Mouse (Mus musculus): ENCODE measurements around the gene Atxn1. TPM values are rescaled to one million over a fixed set of nuclear protein-coding genes. Genes with fewer than 3 reads are reported as not detected.

The Atxn1 gene
- polyA plus RNA-seq, 1 experiment from 2014 or later: 8.1 TPM

GRCm38 (mm10) chr13:45786409-45786808 lies 178.4 kb downstream of the Atxn1 start:
- Histone ChIP-seq H3K4me2 (no peak overlapping the region), H3K27me3 (no peaks in the 10 kb centered on the region), H3K27ac (no peak overlapping the region), H3K36me3 (no peaks in the 10 kb centered on the region), H3K4me1 (replicated peaks) (peaks cover 9% of the 10 kb centered on the region), H3K9ac (no peak overlapping the region), H3K9me3 (replicated peaks) (no peaks in the 10 kb centered on the region), H3K4me3 (no peak overlapping the region)
- ATAC-seq (replicated peaks; ENCODE audit: insufficient number of reproducible peaks, insufficient read depth, low FRiP score, low read depth): peak; percentile 31; the same call in 1 of the 2 replicates
- 72% methylated on average over 7 of the region's 7 CpGs for WGBS

GRCm38 (mm10) chr13:45783681-45784080 lies 181.1 kb downstream of the Atxn1 start:
- Histone ChIP-seq H3K27ac (no peak overlapping the region; the same call in 1 of the 2 replicates), H3K27me3 (no peaks in the 10 kb centered on the region), H3K9ac (no peak overlapping the region), H3K36me3 (no peaks in the 10 kb centered on the region), H3K4me1 (replicated peaks) (peaks cover 9% of the 10 kb centered on the region), H3K4me2 (no peak overlapping the region), H3K9me3 (replicated peaks) (no peaks in the 10 kb centered on the region), H3K4me3 (no peak overlapping the region)
- ATAC-seq (replicated peaks; ENCODE audit: insufficient number of reproducible peaks, insufficient read depth, low FRiP score, low read depth): no peak
- WGBS: 63% methylated on average over 10 of the region's 10 CpGs

GRCm38 (mm10) chr13:45778750-45779149 lies 186.1 kb downstream of the Atxn1 start:
- Histone ChIP-seq H3K4me3 (no peak overlapping the region), H3K27me3 (no peaks in the 10 kb centered on the region), H3K36me3 (no peaks in the 10 kb centered on the region), H3K9ac (no peak overlapping the region), H3K27ac (no peak overlapping the region), H3K4me2 (no peak overlapping the region), H3K4me1 (replicated peaks) (peaks cover 4% of the 10 kb centered on the region), H3K9me3 (replicated peaks) (no peaks in the 10 kb centered on the region)
- ATAC-seq (replicated peaks; ENCODE audit: insufficient number of reproducible peaks, insufficient read depth, low FRiP score, low read depth): no peak
- 86% methylated on average over 5 of the region's 5 CpGs for WGBS

GRCm38 (mm10) chr13:45778171-45778570 lies 186.6 kb downstream of the Atxn1 start:
- no peak overlapping the region for H3K27ac ChIP-seq
- no peak for ATAC-seq (replicated peaks; ENCODE audit: insufficient number of reproducible peaks, insufficient read depth, low FRiP score, low read depth)
- H3K4me2 ChIP-seq: no peak overlapping the region
- no peaks in the 10 kb centered on the region for H3K4me1 ChIP-seq (replicated peaks)
- no peaks in the 10 kb centered on the region for H3K9me3 ChIP-seq (replicated peaks)
- H3K9ac ChIP-seq: no peak overlapping the region
- no peaks in the 10 kb centered on the region for H3K27me3 ChIP-seq
- H3K36me3 ChIP-seq: no peaks in the 10 kb centered on the region
- WGBS: 51% methylated on average over 9 of the region's 9 CpGs
- no peak overlapping the region for H3K4me3 ChIP-seq

- Histone ChIP-seq H3K4me1 (replicated peaks) (no peaks in the 10 kb centered on the region), H3K36me3 (no peaks in the 10 kb centered on the region), H3K4me3 (no peak overlapping the region), H3K27ac (no peak overlapping the region), H3K27me3 (no peaks in the 10 kb centered on the region), H3K4me2 (no peak overlapping the region), H3K9ac (no peak overlapping the region), H3K9me3 (replicated peaks) (no peaks in the 10 kb centered on the region)
- no peak for ATAC-seq (replicated peaks; ENCODE audit: insufficient number of reproducible peaks, insufficient read depth, low FRiP score, low read depth)
- 66% methylated on average over 1 of the region's 1 CpGs for WGBS
These were observed 189.3 kb downstream of the Atxn1 start for GRCm38 (mm10) chr13:45775516-45775915.

GRCm38 (mm10) chr13:45773381-45774168 lies 191.2 kb downstream of the Atxn1 start:
- Histone ChIP-seq H3K4me1 (replicated peaks) (no peaks in the 10 kb centered on the region), H3K27ac (no peak overlapping the region), H3K4me2 (no peak overlapping the region), H3K4me3 (no peak overlapping the region), H3K27me3 (no peaks in the 10 kb centered on the region), H3K9ac (no peak overlapping the region), H3K36me3 (peaks cover 7% of the 10 kb centered on the region; the same call in 1 of the 2 replicates), H3K9me3 (replicated peaks) (no peaks in the 10 kb centered on the region)
- WGBS: 79% methylated on average over 21 of the region's 21 CpGs
- no peak for ATAC-seq (replicated peaks; ENCODE audit: insufficient number of reproducible peaks, insufficient read depth, low FRiP score, low read depth)

- WGBS: 91% methylated on average over 11 of the region's 11 CpGs
- Histone ChIP-seq H3K9ac (no peak overlapping the region), H3K27me3 (no peaks in the 10 kb centered on the region), H3K4me2 (no peak overlapping the region), H3K27ac (no peak overlapping the region), H3K9me3 (replicated peaks) (no peaks in the 10 kb centered on the region), H3K4me3 (no peak overlapping the region), H3K36me3 (peaks cover 7% of the 10 kb centered on the region; the same call in 1 of the 2 replicates), H3K4me1 (replicated peaks) (no peaks in the 10 kb centered on the region)
- ATAC-seq (replicated peaks; ENCODE audit: insufficient number of reproducible peaks, insufficient read depth, low FRiP score, low read depth): no peak
These were observed 195.1 kb downstream of the Atxn1 start for GRCm38 (mm10) chr13:45769757-45770156.

GRCm38 (mm10) chr13:45768250-45768649 lies 196.6 kb downstream of the Atxn1 start:
- Histone ChIP-seq H3K4me2 (no peak overlapping the region), H3K27ac (no peak overlapping the region), H3K9me3 (replicated peaks) (no peaks in the 10 kb centered on the region), H3K36me3 (peaks cover 7% of the 10 kb centered on the region; the same call in 1 of the 2 replicates), H3K27me3 (no peaks in the 10 kb centered on the region), H3K9ac (no peak overlapping the region), H3K4me1 (replicated peaks) (no peaks in the 10 kb centered on the region), H3K4me3 (no peak overlapping the region)
- 84% methylated on average over 3 of the region's 3 CpGs for WGBS
- ATAC-seq (replicated peaks; ENCODE audit: insufficient number of reproducible peaks, insufficient read depth, low FRiP score, low read depth): no peak

GRCm38 (mm10) chr13:45764354-45764753 lies 200.5 kb downstream of the Atxn1 start:
- Histone ChIP-seq H3K4me3 (no peak overlapping the region), H3K4me1 (replicated peaks) (0 out of 2 replicates have a peak, but pooled peaks cover 4% of the 10 kb centered on the region), H3K4me2 (no peak overlapping the region), H3K9me3 (replicated peaks) (no peaks in the 10 kb centered on the region), H3K36me3 (peaks cover 1% of the 10 kb centered on the region; the same call in 1 of the 2 replicates), H3K27ac (no peak overlapping the region), H3K27me3 (no peaks in the 10 kb centered on the region), H3K9ac (no peak overlapping the region)
- whole genome bisulfite sequencing: 78% methylated on average over 5 of the region's 5 CpGs
- no peak for ATAC-seq (replicated peaks; ENCODE audit: insufficient number of reproducible peaks, insufficient read depth, low FRiP score, low read depth)

GRCm38 (mm10) chr13:45762278-45762677 lies 202.5 kb downstream of the Atxn1 start:
- H3K36me3 ChIP-seq: no peaks in the 10 kb centered on the region
- 65% methylated on average over 7 of the region's 7 CpGs for WGBS
- H3K9me3 ChIP-seq (replicated peaks): no peaks in the 10 kb centered on the region
- no peak overlapping the region for H3K27ac ChIP-seq
- 0 out of 2 replicates have a peak, but pooled peaks cover 4% of the 10 kb centered on the region for H3K4me1 ChIP-seq (replicated peaks)
- ATAC-seq (replicated peaks; ENCODE audit: insufficient number of reproducible peaks, insufficient read depth, low FRiP score, low read depth): no peak
- H3K27me3 ChIP-seq: no peaks in the 10 kb centered on the region
- H3K9ac ChIP-seq: no peak overlapping the region
- no peak overlapping the region for H3K4me2 ChIP-seq
- H3K4me3 ChIP-seq: no peak overlapping the region

GRCm38 (mm10) chr13:45754483-45754882 lies 210.3 kb downstream of the Atxn1 start:
- no peak for ATAC-seq (replicated peaks; ENCODE audit: insufficient number of reproducible peaks, insufficient read depth, low FRiP score, low read depth)
- no peaks in the 10 kb centered on the region for H3K36me3 ChIP-seq
- no peak overlapping the region for H3K4me3 ChIP-seq
- no peaks in the 10 kb centered on the region for H3K9me3 ChIP-seq (replicated peaks)
- 78% methylated on average over 1 of the region's 1 CpGs for WGBS
- no peak overlapping the region for H3K27ac ChIP-seq
- H3K4me1 ChIP-seq (replicated peaks): peaks cover 14% of the 10 kb centered on the region
- no peak overlapping the region for H3K9ac ChIP-seq
- no peak overlapping the region for H3K4me2 ChIP-seq
- no peaks in the 10 kb centered on the region for H3K27me3 ChIP-seq

- Histone ChIP-seq H3K4me1 (replicated peaks) (peaks cover 29% of the 10 kb centered on the region), H3K36me3 (no peaks in the 10 kb centered on the region), H3K9me3 (replicated peaks) (no peaks in the 10 kb centered on the region), H3K4me2 (no peak overlapping the region), H3K27ac (no peak overlapping the region), H3K9ac (no peak overlapping the region), H3K27me3 (no peaks in the 10 kb centered on the region), H3K4me3 (no peak overlapping the region)
- 60% methylated on average over 5 of the region's 5 CpGs for WGBS
- no peak for ATAC-seq (replicated peaks; ENCODE audit: insufficient number of reproducible peaks, insufficient read depth, low FRiP score, low read depth)
These were observed 212.3 kb downstream of the Atxn1 start for GRCm38 (mm10) chr13:45752498-45752897.
